Mouse (Mus musculus): ENCODE measurements at regions not wholly inside any gene's neighbourhood (a gene's known extent, or its start where the extent isn't known, plus 50 kb on each side); places are given as distances from the start of the nearest gene placed in this dataset.
"Not testable (repeated sequence)": the region's sequence is repeated elsewhere in the genome, so short reads cannot be mapped to it uniquely, and the experiment has no call there.

DNA sequence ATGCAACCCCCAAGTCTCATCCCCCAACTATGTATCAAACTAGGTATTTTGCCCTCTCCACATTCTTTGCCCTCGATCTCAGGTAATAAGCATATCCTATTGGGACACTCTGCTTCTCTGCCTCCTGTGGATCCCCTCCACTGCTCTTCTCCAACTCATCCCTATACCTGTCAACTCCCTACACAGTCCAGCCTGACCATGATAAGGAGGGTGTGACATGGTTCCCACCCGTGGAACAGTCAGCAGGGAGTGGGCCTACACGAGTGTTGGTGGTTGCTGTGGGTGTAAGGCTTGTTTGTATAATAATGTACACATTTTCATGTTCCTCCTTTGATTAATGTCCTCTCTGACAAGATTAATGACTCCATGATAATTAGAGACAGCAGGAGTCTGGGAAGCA, 1199.0 kb downstream of the 9330182O14Rik start:
- H3K36me3 ChIP-seq (ENCODE audit: insufficient read depth, low read length): no peaks in the 10 kb centered on the region
- no peak overlapping the region for H3K27ac ChIP-seq (ENCODE audit: low read length)
- H3K4me2 ChIP-seq (replicated peaks; ENCODE audit: low read depth, low read length): no peak overlapping the region
- no peak overlapping the region for H3K4me3 ChIP-seq (ENCODE audit: low read length)
- WGBS: 83% methylated on average over 3 of the region's 3 CpGs
- no peak overlapping the region for H3K9ac ChIP-seq (replicated peaks; ENCODE audit: low read length)
- no peaks in the 10 kb centered on the region for H3K27me3 ChIP-seq (ENCODE audit: insufficient read depth, low read length)
- H3K9me3 ChIP-seq (ENCODE audit: low read length): no peaks in the 10 kb centered on the region
- H3K4me1 ChIP-seq (ENCODE audit: insufficient read depth, low read length): no peaks in the 10 kb centered on the region
- ATAC-seq (ENCODE audit: low FRiP score, low TSS enrichment): no peak

DNA sequence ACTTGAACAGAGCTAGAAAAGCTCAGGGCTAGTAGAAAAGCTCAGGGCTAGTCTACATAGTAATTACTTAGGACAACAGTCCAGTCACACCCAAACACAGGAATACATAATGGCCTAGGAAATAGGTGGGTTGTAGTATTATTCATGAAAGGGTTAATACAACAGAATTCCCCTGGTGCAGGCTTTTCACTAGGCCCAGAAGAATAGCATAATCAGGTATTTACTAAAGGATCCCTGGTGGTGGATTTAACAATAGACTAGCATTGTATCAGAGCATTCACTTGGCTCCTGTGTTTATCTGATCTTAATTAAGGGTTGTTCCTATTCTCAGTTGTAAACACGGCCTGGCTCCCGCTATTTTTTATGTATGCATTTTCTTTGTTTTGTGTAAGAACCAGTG, 1206.5 kb downstream of the 9330182O14Rik start:
- not testable (repeated sequence) for ATAC-seq (ENCODE audit: low FRiP score, low TSS enrichment); H3K4me2 ChIP-seq (replicated peaks; ENCODE audit: low read depth, low read length); H3K36me3 ChIP-seq (ENCODE audit: insufficient read depth, low read length); H3K4me3 ChIP-seq (ENCODE audit: low read length); H3K9me3 ChIP-seq (ENCODE audit: low read length); H3K4me1 ChIP-seq (ENCODE audit: insufficient read depth, low read length); H3K27me3 ChIP-seq (ENCODE audit: insufficient read depth, low read length); H3K9ac ChIP-seq (replicated peaks; ENCODE audit: low read length); H3K27ac ChIP-seq (ENCODE audit: low read length)
- 95% methylated on average over 2 of the region's 2 CpGs for WGBS

DNA sequence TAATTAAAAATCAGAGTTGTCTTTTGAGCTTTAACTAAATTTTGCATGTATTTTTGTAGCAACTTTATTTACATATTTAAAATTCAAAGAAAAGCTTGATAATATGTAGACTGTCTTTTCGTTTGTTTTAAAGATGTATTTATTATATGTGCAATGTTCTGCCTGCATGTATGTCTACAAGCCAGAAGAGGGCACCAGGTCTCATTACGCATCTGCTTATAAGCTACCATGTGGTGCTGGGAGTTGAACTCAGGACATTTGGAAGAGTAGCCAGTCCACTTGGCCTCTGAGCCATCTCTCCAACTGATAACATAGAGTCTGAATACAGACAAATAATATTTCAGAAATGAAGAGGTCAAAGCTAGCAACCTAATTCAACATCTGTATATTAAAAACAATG, 1211.4 kb downstream of the 9330182O14Rik start:
- Histone ChIP-seq H3K27me3 (ENCODE audit: insufficient read depth, low read length) (no peaks in the 10 kb centered on the region), H3K27ac (ENCODE audit: low read length) (no peak overlapping the region), H3K9ac (replicated peaks; ENCODE audit: low read length) (no peak overlapping the region), H3K9me3 (ENCODE audit: low read length) (no peaks in the 10 kb centered on the region), H3K4me1 (ENCODE audit: insufficient read depth, low read length) (no peaks in the 10 kb centered on the region), H3K4me2 (replicated peaks; ENCODE audit: low read depth, low read length) (no peak overlapping the region), H3K4me3 (ENCODE audit: low read length) (no peak overlapping the region), H3K36me3 (ENCODE audit: insufficient read depth, low read length) (no peaks in the 10 kb centered on the region)
- ATAC-seq (ENCODE audit: low FRiP score, low TSS enrichment): no peak
- WGBS: 91% methylated on average over 2 of the region's 2 CpGs

DNA sequence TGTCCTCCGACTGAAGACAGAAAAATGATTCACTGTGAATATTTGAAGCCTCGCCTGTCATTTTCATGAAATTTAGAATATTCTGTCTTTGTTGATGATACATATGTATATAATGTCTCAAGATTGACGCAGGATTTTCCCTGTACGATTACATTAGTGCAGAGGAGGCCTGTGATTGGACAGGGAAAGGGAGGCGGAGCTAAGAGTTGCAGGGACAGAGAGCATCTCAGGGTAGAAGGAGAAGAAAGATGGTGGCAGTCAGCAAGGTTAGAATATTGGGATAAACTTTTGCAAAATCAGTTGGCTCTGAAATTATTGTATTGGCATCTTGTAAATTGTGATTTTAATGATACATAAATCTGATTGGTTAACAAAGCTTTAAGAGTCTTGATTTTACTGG, 1213.1 kb downstream of the 9330182O14Rik start:
- no peaks in the 10 kb centered on the region for H3K36me3 ChIP-seq (ENCODE audit: insufficient read depth, low read length)
- no peak overlapping the region for H3K4me2 ChIP-seq (replicated peaks; ENCODE audit: low read depth, low read length)
- H3K9me3 ChIP-seq (ENCODE audit: low read length): no peaks in the 10 kb centered on the region
- no peaks in the 10 kb centered on the region for H3K27me3 ChIP-seq (ENCODE audit: insufficient read depth, low read length)
- 88% methylated on average over 5 of the region's 5 CpGs for WGBS
- H3K9ac ChIP-seq (replicated peaks; ENCODE audit: low read length): no peak overlapping the region
- no peak overlapping the region for H3K4me3 ChIP-seq (ENCODE audit: low read length)
- H3K4me1 ChIP-seq (ENCODE audit: insufficient read depth, low read length): no peaks in the 10 kb centered on the region
- ATAC-seq (ENCODE audit: low FRiP score, low TSS enrichment): no peak
- no peak overlapping the region for H3K27ac ChIP-seq (ENCODE audit: low read length)

DNA sequence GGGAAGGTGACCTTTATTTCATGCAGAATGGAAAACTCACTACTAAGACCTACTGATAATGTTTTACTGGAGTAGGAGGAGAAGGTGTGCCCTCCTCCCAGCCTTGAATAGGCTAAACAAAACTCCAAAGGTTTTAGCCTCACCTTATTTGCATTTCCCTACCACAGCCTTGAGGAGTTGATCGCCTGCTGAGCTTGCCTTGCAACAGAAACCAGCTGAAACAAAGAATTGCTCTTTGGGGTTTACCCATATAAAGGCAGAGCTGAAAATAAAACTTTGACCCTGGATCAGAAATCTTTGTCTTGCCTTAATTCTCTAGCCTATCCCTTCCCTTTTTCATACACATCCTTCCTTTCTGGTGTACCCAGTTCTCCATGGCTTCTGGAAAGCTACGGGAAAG, 1218.0 kb downstream of the 9330182O14Rik start:
- H3K4me2 ChIP-seq (replicated peaks; ENCODE audit: low read depth, low read length): no peak overlapping the region
- no peak overlapping the region for H3K9ac ChIP-seq (replicated peaks; ENCODE audit: low read length)
- H3K4me1 ChIP-seq (ENCODE audit: insufficient read depth, low read length): no peaks in the 10 kb centered on the region
- 72% methylated on average over 2 of the region's 2 CpGs for WGBS
- no peak overlapping the region for H3K27ac ChIP-seq (ENCODE audit: low read length)
- H3K36me3 ChIP-seq (ENCODE audit: insufficient read depth, low read length): no peaks in the 10 kb centered on the region
- no peak for ATAC-seq (ENCODE audit: low FRiP score, low TSS enrichment)
- H3K27me3 ChIP-seq (ENCODE audit: insufficient read depth, low read length): no peaks in the 10 kb centered on the region
- H3K9me3 ChIP-seq (ENCODE audit: low read length): 0 out of 2 replicates have a peak, but pooled peaks cover 4% of the 10 kb centered on the region
- no peak overlapping the region for H3K4me3 ChIP-seq (ENCODE audit: low read length)

DNA sequence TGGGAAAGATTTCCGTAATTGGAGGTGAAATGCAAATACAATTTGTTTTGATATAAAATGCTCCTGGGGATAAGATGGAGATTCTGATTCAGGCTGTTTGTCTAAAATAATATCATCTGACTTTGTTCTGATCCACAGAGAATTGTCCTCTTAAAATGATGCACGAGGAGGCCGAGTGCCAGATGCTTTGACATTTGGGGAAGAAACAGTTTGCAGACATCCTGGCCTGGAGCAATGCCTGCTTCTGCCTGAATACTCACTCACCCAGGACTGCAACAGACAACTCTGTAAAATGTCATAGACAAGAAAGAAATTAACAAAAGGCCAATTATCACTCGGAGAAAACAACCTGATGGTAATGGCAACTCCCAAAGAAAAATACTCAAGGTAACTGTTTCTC, 1225.1 kb downstream of the 9330182O14Rik start:
- 89% methylated on average over 4 of the region's 4 CpGs for WGBS
- H3K36me3 ChIP-seq (ENCODE audit: insufficient read depth, low read length): no peaks in the 10 kb centered on the region
- ATAC-seq (ENCODE audit: low FRiP score, low TSS enrichment): no peak
- no peak overlapping the region for H3K4me3 ChIP-seq (ENCODE audit: low read length)
- H3K9ac ChIP-seq (replicated peaks; ENCODE audit: low read length): no peak overlapping the region
- no peak overlapping the region for H3K27ac ChIP-seq (ENCODE audit: low read length)
- H3K4me1 ChIP-seq (ENCODE audit: insufficient read depth, low read length): no peaks in the 10 kb centered on the region
- H3K4me2 ChIP-seq (replicated peaks; ENCODE audit: low read depth, low read length): no peak overlapping the region
- 0 out of 2 replicates have a peak, but pooled peaks cover 4% of the 10 kb centered on the region for H3K9me3 ChIP-seq (ENCODE audit: low read length)
- H3K27me3 ChIP-seq (ENCODE audit: insufficient read depth, low read length): no peaks in the 10 kb centered on the region

DNA sequence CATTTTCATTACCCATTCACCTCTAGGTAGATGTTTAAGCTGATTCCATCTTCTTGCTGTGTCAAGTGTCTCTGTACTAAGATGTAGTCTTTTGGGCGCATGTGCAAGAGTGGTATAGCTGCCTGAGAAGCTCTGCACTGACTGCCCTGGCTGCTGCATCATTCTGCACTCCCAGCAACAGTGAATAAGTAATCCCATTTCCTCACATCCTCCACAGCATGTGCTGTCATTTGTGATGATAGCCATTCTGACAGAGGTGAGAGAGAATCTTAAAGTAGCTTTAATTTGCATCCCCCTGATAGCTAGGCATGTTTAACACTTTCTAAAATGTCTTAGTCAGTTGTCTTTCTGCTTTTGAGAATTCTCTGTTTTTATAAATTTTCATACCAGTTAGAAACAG, 1240.5 kb downstream of the 9330182O14Rik start:
- no peaks in the 10 kb centered on the region for H3K9me3 ChIP-seq (ENCODE audit: low read length)
- WGBS: 70% methylated on average over 1 of the region's 1 CpGs
- no peak overlapping the region for H3K4me2 ChIP-seq (replicated peaks; ENCODE audit: low read depth, low read length)
- H3K4me3 ChIP-seq (ENCODE audit: low read length): no peak overlapping the region
- no peak overlapping the region for H3K9ac ChIP-seq (replicated peaks; ENCODE audit: low read length)
- no peaks in the 10 kb centered on the region for H3K36me3 ChIP-seq (ENCODE audit: insufficient read depth, low read length)
- H3K27me3 ChIP-seq (ENCODE audit: insufficient read depth, low read length): no peaks in the 10 kb centered on the region
- no peak overlapping the region for H3K27ac ChIP-seq (ENCODE audit: low read length)
- no peaks in the 10 kb centered on the region for H3K4me1 ChIP-seq (ENCODE audit: insufficient read depth, low read length)
- ATAC-seq (ENCODE audit: low FRiP score, low TSS enrichment): no peak

DNA sequence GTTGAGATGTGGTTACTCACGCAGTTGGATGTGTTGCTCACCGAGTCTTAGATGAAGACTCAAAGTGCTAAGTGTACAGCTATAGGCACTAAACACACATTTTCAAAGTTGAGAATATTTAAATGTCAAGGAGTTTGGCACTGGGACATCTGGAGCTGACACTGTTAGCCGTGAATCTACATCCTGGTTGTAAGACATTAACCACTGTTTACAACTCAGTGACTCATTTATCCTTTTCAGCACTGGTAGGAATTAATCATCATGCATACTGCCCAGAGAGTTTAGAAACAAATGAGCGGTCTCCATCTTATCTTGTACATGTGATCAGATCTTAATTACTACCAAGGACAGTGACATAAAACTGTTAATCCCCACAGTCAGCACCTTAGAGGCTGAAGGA, 1241.7 kb downstream of the 9330182O14Rik start:
- H3K4me3 ChIP-seq (ENCODE audit: low read length): no peak overlapping the region
- no peak overlapping the region for H3K27ac ChIP-seq (ENCODE audit: low read length)
- H3K27me3 ChIP-seq (ENCODE audit: insufficient read depth, low read length): no peaks in the 10 kb centered on the region
- 72% methylated on average over 4 of the region's 4 CpGs for WGBS
- H3K4me2 ChIP-seq (replicated peaks; ENCODE audit: low read depth, low read length): no peak overlapping the region
- no peaks in the 10 kb centered on the region for H3K4me1 ChIP-seq (ENCODE audit: insufficient read depth, low read length)
- H3K36me3 ChIP-seq (ENCODE audit: insufficient read depth, low read length): no peaks in the 10 kb centered on the region
- no peak for ATAC-seq (ENCODE audit: low FRiP score, low TSS enrichment)
- no peak overlapping the region for H3K9ac ChIP-seq (replicated peaks; ENCODE audit: low read length)
- no peaks in the 10 kb centered on the region for H3K9me3 ChIP-seq (ENCODE audit: low read length)

DNA sequence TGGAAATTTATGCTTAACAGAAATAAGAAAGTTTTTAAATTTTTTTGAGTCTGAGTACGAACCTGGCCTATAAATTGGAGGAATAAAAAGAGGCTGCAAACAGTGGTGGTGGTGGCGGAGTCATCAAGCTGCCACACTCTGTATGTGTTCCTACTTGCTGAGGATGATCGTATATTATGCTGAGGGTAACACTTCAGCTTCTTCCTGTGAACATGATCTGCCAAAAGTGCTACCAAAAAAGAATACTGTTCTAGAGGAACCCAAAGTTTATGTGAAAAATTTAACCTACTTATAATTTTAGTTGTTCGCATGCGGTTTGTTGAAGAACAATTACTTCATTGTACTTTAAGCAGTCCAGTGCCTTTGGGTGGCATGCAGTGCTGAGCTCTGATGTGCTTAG, 1245.5 kb downstream of the 9330182O14Rik start:
- H3K4me2 ChIP-seq (replicated peaks; ENCODE audit: low read depth, low read length): no peak overlapping the region
- H3K4me1 ChIP-seq (ENCODE audit: insufficient read depth, low read length): no peaks in the 10 kb centered on the region
- H3K27ac ChIP-seq (ENCODE audit: low read length): no peak overlapping the region
- no peaks in the 10 kb centered on the region for H3K27me3 ChIP-seq (ENCODE audit: insufficient read depth, low read length)
- no peaks in the 10 kb centered on the region for H3K9me3 ChIP-seq (ENCODE audit: low read length)
- WGBS: 78% methylated on average over 5 of the region's 5 CpGs
- no peak for ATAC-seq (ENCODE audit: low FRiP score, low TSS enrichment)
- no peak overlapping the region for H3K9ac ChIP-seq (replicated peaks; ENCODE audit: low read length)
- H3K4me3 ChIP-seq (ENCODE audit: low read length): no peak overlapping the region
- no peaks in the 10 kb centered on the region for H3K36me3 ChIP-seq (ENCODE audit: insufficient read depth, low read length)

DNA sequence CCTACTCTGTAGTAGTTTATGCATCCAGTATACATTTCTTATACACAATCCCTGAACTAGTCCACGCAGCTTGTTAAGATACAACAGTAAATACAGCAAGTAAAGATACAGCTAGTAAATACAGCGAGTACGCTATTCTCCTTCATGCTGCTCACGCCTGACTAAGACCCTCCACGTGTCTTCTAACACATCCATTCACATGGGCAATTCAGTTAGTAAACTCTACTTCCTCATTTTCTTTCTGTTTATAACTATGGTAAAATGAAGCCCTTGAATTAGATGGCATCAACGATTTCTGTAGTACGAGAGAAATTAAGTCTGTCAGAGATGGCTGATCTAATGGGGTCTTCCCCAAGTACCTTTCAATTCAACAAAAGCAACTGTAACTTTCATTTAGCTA, 1246.3 kb downstream of the 9330182O14Rik start:
- WGBS: 93% methylated on average over 7 of the region's 7 CpGs
- ATAC-seq (ENCODE audit: low FRiP score, low TSS enrichment): no peak
- no peak overlapping the region for H3K9ac ChIP-seq (replicated peaks; ENCODE audit: low read length)

DNA sequence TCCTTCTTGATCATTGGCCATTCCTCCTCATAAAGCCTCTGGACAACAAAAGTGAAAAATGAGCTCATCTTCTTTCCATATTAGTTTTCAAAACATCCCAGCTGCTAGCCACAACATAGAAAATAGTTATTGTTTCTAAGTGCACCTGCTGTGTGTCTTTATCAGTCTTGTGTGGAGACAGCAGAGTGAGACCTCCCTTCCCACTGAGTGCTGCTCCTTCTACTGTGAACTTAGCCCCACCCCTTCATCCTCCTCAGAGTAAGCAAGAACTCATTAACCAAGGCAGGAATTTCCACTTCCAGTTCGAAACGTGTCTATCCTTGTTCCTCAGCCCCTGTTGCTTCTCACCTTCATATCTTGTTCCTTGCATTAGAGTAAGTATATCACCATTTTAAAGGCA, 1256.5 kb downstream of the 9330182O14Rik start:
- Histone ChIP-seq H3K9me3 (ENCODE audit: low read length) (no peaks in the 10 kb centered on the region), H3K27me3 (ENCODE audit: insufficient read depth, low read length) (no peaks in the 10 kb centered on the region), H3K4me1 (ENCODE audit: insufficient read depth, low read length) (no peaks in the 10 kb centered on the region), H3K27ac (ENCODE audit: low read length) (no peak overlapping the region), H3K36me3 (ENCODE audit: insufficient read depth, low read length) (no peaks in the 10 kb centered on the region), H3K9ac (replicated peaks; ENCODE audit: low read length) (no peak overlapping the region), H3K4me2 (replicated peaks; ENCODE audit: low read depth, low read length) (no peak overlapping the region), H3K4me3 (ENCODE audit: low read length) (no peak overlapping the region)
- peak; percentile 61; the same call in 1 of the 2 replicates for ATAC-seq (ENCODE audit: low FRiP score, low TSS enrichment)
- 21% methylated on average over 2 of the region's 2 CpGs for WGBS

More for the DNA sequence above, 1246.3 kb downstream of the 9330182O14Rik start:
- Histone ChIP-seq H3K4me1 (ENCODE audit: insufficient read depth, low read length) (no peaks in the 10 kb centered on the region), H3K36me3 (ENCODE audit: insufficient read depth, low read length) (no peaks in the 10 kb centered on the region), H3K4me2 (replicated peaks; ENCODE audit: low read depth, low read length) (no peak overlapping the region), H3K4me3 (ENCODE audit: low read length) (no peak overlapping the region), H3K9me3 (ENCODE audit: low read length) (no peaks in the 10 kb centered on the region), H3K27me3 (ENCODE audit: insufficient read depth, low read length) (no peaks in the 10 kb centered on the region), H3K27ac (ENCODE audit: low read length) (no peak overlapping the region)
